Mouse (Mus musculus) hematopoietic stem cell, adult 5-6 weeks (primary cell): ENCODE results near the gene Cyp24a1. TPM values are rescaled to one million over a fixed set of nuclear protein-coding genes. Genes with fewer than 3 reads are reported as not detected.
A peak's percentile ranks its signal among the peaks of the same experiment; 100 is the strongest.

Source experiments
- ATAC-seq, 2 experiments: fragments of 125-278 bp in 1 of 2; replicated peaks in 1 of 2; 2 replicates each; pipeline ENCODE4 v1.8.0; 2016 to 2017; ENCODE audit warnings: inconsistent platforms in 2 of 2, mild to moderate bottlenecking in 2 of 2, moderate number of reproducible peaks in 2 of 2, low read depth in 1 of 2, moderate TSS enrichment in 1 of 2; ENCODE audit not compliant: low FRiP score in 2 of 2, poor library complexity in 2 of 2, severe bottlenecking in 2 of 2, insufficient read depth in 1 of 2, low TSS enrichment in 1 of 2
- total RNA-seq: library from RNA; stranded (forward); fragments of 172-1452, 232-1000 nt; gene quantifications from 2 replicates; pipeline ENCODE4 v1.2.3, GENCODE M21; 2017

The Cyp24a1 gene
- 0.44 TPM in 1 of 2 replicates, not detected in the other for total RNA-seq

- ATAC-seq, result peak; percentile 71 to 92
Observed at GRCm38 (mm10) chr2:170497091-170497566, at the start of gene Cyp24a1. Gene Cyp24a1 (minus strand): TSS chr2:170497145.

GRCm38 (mm10) chr2:170545745-170546144 is 48.8 kb upstream of the Cyp24a1 start:
- no peak for ATAC-seq

GRCm38 (mm10) chr2:170544950-170545349 is 48.0 kb upstream of the Cyp24a1 start:
- no peak for ATAC-seq

GRCm38 (mm10) chr2:170544159-170544558 is 47.2 kb upstream of the Cyp24a1 start:
- 0 out of 4 replicates have a peak, but pooled peaks of 1 of the 2 experiments have one; percentile 12 for ATAC-seq

- no peak for ATAC-seq
Observed at GRCm38 (mm10) chr2:170543625-170544024, 46.7 kb upstream of the Cyp24a1 start.

GRCm38 (mm10) chr2:170539211-170539610 is 42.3 kb upstream of the Cyp24a1 start:
- ATAC-seq, result no peak

GRCm38 (mm10) chr2:170535841-170536240 is 38.9 kb upstream of the Cyp24a1 start:
- ATAC-seq, result no peak

- ATAC-seq, result no peak
Observed at GRCm38 (mm10) chr2:170534803-170535174, 37.8 kb upstream of the Cyp24a1 start.

GRCm38 (mm10) chr2:170534116-170534802 is 37.3 kb upstream of the Cyp24a1 start:
- ATAC-seq, result no peak

- ATAC-seq, result no peak
Observed at GRCm38 (mm10) chr2:170530256-170530655, 33.3 kb upstream of the Cyp24a1 start.

- no peak for ATAC-seq
Observed at GRCm38 (mm10) chr2:170529766-170530165, 32.8 kb upstream of the Cyp24a1 start.

- no peak for ATAC-seq
Observed at GRCm38 (mm10) chr2:170528061-170528460, 31.1 kb upstream of the Cyp24a1 start.

- ATAC-seq, result no peak
Observed at GRCm38 (mm10) chr2:170526513-170526912, 29.6 kb upstream of the Cyp24a1 start.

- peak; percentile 66 to 80; a peak in 3 of 4 replicates for ATAC-seq
Observed at GRCm38 (mm10) chr2:170520321-170520971, 23.5 kb upstream of the Cyp24a1 start.

GRCm38 (mm10) chr2:170513756-170514155 is 16.8 kb upstream of the Cyp24a1 start:
- no peak for ATAC-seq

- ATAC-seq, result peak; percentile 85 to 87
Observed at GRCm38 (mm10) chr2:170511073-170511891, 14.3 kb upstream of the Cyp24a1 start.

- peak; percentile 33 to 47; a peak in 2 of 4 replicates for ATAC-seq
Observed at GRCm38 (mm10) chr2:170508821-170509220, 11.9 kb upstream of the Cyp24a1 start.

- ATAC-seq, result peak; percentile 25 to 38; a peak in 1 of 4 replicates
Observed at GRCm38 (mm10) chr2:170507734-170508133, 10.8 kb upstream of the Cyp24a1 start.
